Mouse (Mus musculus) fat pad, adult 2 months (tissue): ENCODE measurements around the gene Peg3.

ENCODE experiments used
- DNase-seq: peaks from one replicate; pipeline ENCODE4 v3.0.0-alpha.2; 2011; ENCODE audit warnings: low read depth, low spot score; ENCODE audit errors: extremely low read depth

Gene Peg3

DNA sequence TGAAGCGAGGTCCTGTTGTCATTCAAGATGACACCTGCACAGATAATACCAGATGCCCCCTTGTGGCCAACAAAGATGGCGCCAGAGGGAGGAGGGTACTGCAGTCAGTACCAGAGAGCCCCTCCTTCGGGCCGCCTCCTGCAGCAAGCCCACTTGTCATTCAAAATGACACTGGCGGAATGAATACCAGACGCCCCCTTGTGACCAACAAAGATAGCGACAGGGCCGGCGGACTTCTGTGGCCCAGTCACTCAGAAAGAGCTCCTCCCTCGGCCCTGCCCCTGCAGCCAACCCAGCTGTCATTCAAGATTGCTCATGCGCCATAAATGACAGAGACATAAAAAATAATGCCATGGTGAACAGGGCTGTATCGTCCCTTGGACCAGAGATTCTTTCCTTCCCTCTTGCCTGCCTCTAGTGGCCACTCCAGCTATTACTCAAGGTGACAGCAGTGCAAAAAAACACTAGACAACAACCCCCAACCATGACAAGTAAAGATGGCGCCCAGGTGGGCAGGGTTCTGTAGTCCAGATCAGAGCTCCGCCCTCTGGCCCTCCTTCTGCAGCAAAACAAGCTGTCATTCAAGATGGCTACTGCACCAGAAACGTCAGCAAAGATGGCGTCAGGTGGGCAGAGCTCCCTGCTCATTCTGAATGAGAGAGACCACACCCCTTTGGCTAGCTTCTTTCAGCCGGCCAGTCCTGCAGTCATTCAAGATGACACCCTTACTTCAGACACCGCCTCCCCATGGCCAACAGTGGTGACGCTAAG, 2.7 kb downstream of the Peg3 start:
- peak; percentile 66 for DNase-seq

GRCm38 (mm10) chr7:6709396-6709795, 20.8 kb downstream of the Peg3 start:
- DNase-seq: no peak

DNA sequence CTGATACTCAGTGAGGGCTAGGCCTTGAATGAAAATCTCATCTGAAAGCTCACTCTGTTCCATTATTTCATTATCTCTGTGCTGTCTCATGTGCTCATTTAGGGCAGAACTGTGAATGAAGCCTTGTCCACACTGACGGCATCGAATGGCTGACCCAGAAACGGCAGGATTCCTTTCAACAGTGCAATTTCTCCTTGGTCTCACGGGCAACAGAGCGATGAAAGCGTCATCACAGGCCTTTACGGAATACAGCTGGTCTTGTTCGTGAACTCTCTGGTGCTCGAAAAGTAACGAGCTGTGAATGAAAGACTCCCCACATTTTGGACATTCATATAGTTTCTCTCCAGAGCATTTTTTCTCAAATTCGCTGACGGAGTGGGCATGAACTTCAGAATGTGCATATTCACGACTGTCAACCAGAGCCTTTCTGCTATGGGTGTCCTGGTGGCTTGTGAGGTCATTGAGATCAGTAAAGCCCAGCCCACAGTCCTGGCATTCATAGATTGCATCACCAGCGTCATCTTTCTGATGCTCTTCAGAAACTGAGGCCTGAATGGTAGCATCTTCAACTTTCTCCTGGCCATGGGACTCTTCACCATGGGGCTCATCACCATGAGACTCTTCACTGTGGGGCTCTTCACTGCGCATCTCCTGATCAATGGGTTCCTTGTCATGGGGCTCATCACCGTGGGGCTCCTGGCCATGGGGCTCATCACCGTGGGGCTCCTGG, 21.6 kb downstream of the Peg3 start:
- DNase-seq: no peak

GRCm38 (mm10) chr7:6707416-6708015, 22.7 kb downstream of the Peg3 start:
- DNase-seq: no peak

DNA sequence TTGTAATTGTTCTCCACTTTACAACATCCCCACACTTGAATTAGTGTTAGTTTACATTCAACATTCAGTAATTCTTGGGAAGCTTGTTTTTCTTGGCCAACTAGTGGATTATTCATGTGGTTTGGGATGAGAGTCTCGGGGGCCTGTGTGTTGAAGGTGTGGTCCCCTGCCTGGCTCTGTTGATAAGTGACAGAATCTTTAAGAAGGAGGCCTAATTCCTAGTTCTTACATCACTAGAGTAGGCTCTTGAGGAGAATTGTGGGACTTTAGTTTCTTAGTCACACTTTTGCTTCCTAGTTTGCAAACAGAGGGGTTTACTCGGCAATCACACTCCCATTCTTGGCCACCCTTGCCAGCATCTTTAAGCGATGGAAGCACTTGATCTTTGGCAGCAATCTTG, 31.0 kb downstream of the Peg3 start:
- DNase-seq: no peak

DNA sequence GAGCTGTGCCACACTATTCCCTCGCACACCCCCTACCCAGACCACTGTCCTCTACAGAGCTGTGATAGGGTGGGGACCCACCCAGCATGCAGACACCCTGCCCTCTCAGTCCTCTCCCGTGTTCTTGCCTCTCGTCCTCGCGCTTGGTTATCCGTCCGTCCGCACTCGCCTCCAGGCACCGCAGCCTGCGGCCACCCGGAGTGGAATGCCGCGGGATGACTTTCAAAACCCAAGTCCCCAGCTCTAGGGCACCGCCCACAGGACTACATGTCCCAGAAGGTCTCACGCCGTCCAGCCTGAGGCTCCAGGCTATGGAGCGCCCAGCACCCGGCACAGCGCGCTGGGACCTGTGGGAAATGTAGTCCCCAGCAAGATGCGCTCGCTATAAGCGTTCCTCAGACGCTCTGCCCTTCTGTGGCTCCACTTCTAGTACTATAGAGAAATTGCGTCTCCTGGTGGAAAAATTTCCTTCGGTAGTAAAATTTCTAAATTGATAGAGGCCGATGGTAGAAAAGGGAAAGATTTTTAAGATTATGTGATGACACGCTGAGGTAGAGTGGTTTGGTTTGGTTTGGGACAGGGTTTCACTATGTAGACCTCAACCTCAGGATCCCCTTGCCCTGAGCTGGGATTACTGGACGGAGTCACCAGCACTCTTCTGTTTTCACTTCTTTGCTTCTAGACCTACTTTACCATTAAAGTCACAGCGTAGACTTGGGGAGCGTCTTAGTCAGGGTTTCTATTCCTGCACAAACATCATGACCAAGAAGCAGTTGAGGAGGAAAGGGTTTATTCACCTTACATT, 33.8 kb downstream of the Peg3 start, which contains the start of gene Zim1:
Zim1 (minus strand) TSS at position 210 of the 805 bp plus-strand sequence.
- peak; percentile 16 for DNase-seq

- no peak for DNase-seq
Observed at GRCm38 (mm10) chr7:6685511-6685910, 44.7 kb downstream of the Peg3 start.

- DNase-seq: no peak
Observed at GRCm38 (mm10) chr7:6666726-6667125, 63.5 kb downstream of the Peg3 start.

DNA sequence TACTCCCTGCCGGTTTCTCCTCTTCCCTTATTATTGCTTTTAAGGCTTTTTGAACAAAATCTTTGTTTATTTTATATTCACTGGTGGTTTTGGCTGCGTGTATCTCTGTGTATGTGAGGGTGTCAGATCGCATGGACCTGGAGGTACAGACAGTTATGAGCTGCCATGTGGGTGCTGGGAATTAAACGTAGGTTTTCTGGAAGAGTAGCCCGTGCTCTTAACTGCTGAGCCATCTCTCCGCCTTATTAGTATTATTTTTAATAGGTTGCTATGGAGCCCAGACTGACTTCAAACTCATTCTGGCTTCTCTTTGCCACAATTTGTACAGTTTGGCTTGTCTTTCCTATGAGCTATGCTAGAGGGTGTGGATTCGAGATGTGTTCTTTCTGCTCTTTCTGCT, 66.8 kb downstream of the Peg3 start:
- DNase-seq: no peak

DNA sequence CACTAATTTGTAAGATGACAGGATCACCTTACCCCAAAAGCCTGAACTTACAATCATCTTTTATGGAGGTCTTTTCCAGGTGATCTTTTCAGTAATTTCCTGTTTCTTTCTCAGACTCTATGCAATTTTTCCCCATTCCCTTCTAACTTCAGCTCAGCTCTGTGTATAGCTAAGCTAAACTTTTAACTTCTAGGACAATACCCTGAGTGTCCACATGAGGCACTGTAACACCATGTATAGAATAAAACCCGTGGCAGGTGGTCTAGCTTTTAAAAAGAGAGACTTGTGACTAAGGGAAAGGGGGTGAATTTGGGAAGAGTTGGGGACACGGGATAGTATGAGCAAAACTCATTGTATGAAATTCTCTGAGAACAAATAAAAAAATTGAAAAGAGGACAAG, 70.6 kb downstream of the Peg3 start:
- no peak for DNase-seq

GRCm38 (mm10) chr7:6658606-6659005, 71.6 kb downstream of the Peg3 start:
- DNase-seq: no peak
